Mouse (Mus musculus) spleen, postnatal 36 days (tissue): ENCODE measurements around the gene Zfp953.
A peak's percentile ranks its signal among the peaks of the same experiment; 100 is the strongest.
"Not testable (repeated sequence)": the region's sequence is repeated elsewhere in the genome, so short reads cannot be mapped to it uniquely, and the experiment has no call there.

Experiments
- DNase-seq, 2 experiments: peaks; one replicate each; pipeline ENCODE4 v3.0.0; 2022; ENCODE audit warnings: low spot score in 2 of 2, mixed read lengths in 1 of 2

Gene Zfp953

DNA sequence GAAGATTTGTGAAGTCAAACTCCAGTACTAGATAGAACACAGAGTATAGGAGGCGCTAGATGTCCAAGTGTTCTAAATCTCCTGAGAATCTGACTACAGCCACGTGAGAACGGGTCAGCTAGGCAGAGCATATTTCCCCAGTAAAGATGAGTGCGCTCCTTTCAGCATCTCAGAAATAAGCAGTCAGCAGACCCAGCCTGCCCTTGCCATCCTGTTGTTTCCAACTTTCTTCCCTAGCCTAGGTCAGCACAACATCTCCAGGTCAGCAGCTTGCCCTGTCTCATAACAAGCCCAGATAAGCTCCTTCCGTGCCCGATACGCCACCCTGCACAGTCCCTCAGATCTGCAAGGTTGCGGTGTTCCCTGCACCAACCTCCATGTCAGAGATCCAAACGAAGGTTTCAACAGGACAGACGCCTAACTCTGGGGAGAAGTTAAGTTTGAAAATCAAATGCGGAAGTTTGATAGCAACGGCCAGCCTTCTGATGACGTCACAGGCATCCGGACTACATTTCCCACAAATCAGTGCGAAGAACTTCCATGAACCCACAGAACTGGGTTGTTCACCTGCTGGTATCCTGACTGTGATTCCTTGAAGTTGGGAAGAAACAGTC is at the start of gene Zfp953, which contains the start of gene Gm28044:
TSS of gene Zfp953 (minus strand) at position 475 of the 614 bp plus-strand sequence.
TSS of gene Gm28044 (minus strand) at position 406 of the 614 bp plus-strand sequence.
- DNase-seq, result peak; percentile 84 to 87

DNA sequence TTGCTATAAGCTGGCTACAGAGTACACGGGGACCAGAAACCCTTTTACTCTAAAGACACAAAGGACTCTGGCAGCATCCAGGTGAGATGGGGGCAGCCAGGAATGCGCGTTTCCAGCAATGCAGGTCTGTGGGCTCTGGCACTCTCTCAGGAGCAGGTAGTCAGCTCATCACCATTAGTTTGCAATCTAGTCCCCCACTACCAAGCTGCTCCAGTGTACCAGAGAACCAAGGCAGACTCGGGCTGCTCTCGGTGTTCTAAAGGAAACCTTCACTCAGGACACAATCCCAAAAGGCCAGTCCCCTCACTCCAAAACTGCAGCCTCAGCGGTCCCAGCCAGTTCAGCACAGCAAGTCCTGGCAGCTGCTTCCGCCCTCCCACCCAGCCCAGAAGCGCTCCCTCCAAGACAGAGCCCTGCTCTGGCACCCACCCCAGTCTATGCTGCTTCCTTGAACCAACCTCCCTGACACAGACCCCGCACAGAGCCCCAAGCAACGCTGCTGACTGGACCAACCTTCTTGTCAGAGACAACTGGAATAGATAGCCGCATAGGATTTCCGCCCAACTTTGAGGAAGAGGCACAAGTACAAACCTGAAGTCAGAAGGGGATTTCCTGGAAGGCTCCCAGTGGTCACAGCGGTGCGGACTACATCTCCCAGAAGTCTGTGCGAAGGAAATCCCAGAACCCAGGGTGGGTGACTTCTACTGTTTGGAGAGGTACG is 38.9 kb upstream of the Zfp953 start, which contains the start of gene Zfp429:
TSS of gene Zfp429 (minus strand) at position 637 of the 721 bp plus-strand sequence.
- peak; percentile 78 to 82 for DNase-seq

DNA sequence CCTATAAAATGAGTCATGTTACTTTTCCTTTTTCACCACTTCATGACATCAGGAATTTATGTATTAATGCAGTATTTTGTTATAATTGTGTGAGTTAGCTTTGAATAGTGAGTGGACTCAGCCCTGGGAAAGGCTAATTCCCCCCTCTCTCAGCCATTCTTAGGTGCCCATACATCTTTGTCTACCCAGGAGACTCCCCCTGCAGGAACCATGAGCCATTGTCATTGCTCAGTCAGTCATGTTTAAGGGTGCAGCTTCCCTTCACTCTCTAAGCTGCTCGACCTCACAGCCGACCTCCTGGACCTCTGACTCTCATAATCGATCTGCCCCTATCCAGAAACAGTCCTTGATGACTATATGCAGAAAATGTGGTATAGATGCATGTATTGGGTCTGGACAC is 15.8 kb upstream of the Zfp953 start:
- DNase-seq, result not testable (repeated sequence)

DNA sequence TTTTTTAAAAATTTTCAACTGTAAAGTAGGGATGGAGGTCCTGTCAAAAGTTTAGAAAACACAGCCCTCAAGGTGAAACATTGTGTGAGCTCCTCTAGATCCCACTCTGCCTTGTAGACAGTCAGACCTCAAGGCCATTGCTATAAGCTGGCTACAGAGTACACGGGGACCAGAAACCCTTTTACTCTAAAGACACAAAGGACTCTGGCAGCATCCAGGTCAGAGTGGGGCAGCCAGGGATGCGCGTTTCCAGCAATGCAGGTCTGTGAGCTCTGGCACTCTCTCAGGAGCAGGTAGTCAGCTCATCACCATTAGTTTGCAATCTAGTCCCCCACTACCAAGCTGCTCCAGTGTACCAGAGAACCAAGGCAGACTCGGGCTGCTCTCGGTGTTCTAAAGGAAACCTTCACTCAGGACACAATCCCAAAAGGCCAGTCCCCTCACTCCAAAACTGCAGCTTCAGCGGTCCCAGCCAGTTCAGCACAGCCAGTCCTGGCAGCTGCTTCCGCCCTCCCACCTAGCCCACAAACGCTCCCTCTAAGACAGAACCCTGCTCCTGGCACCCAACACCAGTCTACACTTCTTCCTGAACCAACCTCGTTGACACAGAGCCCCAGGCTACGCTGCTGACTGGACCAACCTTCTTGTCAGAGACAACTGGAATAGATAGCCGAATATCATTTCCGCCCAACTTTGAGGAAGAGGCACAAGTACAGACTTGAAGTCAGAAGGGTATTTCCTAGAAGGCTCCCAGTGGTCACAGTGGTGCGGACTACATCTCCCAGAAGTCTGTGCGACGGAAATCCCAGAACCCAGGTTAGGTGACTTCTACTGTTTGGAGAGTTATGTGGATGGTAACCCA is 14.9 kb upstream of the Zfp953 start, which contains the start of the genes Gm28041 and Zfp456:
TSS of gene Gm28041 (minus strand) at position 684 of the 862 bp plus-strand sequence.
TSS of gene Zfp456 (minus strand) at position 761 of the 862 bp plus-strand sequence.
- peak; percentile 85 to 87 for DNase-seq

DNA sequence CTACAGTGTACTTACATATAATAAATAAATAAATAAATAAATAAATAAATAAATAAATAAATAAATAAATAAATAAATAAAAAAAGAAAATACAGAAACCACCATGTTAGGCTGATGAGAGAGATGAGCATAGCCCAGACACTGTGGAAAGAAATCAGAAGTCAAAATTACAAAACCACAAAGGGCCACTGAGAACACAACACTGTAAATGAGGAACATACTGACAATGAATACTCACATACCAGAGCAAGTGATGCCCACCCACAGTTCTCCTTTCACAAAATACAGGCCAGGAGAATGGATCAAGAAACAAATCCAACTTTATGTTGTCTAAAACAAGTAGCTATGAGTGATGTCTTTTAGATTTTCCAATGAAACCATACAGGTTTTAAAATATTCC is 8.6 kb downstream of the Zfp953 start:
- DNase-seq, result no peak

DNA sequence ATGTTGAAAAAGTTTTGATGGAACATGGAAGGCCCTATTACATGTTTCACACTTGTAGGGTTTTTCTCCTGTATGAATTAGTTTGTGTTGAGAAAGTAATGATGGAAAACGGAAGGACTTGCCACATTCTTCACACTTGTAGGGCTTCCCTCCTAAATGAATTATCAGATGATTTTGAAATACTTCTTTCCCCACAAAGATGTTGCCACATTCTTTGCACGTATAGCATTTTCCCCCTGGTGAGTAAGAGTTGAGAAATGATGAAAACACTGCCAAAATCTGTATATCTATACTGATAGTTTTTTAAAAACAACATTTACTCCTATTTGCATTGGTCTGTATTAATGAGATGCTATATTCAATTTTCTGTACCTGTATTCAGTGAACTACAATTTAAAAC is 17.0 kb downstream of the Zfp953 start:
- DNase-seq, result no peak

DNA sequence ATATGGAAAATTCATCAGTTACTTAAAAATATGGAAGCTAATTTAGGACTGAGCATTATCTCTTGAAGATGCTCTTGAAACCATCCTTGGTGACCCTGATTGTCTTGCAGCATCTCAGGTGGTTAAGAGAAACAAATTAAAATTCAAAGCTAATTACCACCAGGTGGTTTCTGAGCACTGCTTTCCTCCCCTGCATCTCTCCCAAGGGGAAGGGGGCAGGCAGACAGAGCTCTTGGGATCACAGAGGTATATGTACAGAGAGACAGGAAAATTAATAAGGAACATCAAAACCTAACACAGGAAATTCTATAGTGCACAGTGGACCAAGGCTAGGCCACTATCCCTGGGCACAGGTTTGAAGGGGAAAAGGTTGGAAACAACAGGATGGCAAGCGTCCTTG is 27.5 kb downstream of the Zfp953 start:
- DNase-seq, result no peak

DNA sequence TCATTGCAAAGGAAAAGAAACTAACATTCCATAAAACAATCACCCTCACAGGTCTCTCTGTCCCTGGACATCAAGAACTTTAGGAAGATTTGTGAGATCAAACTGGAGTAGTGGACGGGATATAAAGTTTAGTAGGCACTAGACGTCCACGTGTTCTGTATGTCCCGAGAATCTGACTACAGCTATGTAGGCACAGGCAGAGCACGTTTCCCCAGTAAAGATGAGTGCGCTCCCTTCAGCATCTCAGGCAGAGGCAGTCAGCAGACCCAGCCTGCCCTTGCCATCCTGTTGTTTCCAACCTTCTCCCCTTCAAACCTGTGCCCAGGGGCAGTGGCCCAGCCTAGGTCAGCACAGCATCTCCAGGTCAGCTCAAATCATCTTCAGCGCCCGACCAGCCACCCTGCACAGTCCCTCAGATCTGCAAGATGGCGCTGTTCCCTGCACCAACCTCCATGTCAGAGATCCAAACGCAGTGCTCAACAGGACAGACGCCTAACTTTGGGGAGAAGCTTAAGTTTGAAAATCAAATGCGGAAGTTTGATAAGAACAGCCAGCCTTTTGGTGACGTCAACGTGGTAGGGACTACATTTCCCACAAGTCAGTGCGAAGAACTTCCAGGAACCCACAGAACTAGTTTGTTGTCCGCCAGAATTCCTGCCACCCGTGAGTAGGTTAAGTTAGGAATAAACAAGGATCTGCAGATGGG is 28.2 kb downstream of the Zfp953 start, which contains the start of gene Zfp595:
TSS of gene Zfp595 (minus strand) at position 552 of the 706 bp plus-strand sequence.
- DNase-seq, result peak; percentile 81 to 88

DNA sequence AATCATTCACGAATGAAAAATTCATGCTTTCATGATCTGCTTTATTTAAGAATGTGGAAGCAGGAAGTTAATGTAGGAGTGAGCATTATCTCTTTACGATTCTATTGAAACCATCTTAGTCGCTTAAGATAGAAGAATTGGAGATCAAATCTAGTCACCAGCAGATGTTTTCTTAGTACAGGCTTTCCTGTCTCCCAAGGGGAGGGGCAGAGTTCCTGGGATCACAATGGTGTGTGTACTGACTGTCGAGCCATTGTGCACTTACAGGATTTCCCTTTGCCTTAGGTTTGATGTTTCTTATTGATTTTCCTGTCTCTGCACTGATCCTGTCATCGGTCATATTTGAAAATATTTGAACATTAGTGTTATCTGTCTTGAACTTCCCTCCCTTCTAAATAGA is 53.7 kb downstream of the Zfp953 start:
- DNase-seq, result no peak

DNA sequence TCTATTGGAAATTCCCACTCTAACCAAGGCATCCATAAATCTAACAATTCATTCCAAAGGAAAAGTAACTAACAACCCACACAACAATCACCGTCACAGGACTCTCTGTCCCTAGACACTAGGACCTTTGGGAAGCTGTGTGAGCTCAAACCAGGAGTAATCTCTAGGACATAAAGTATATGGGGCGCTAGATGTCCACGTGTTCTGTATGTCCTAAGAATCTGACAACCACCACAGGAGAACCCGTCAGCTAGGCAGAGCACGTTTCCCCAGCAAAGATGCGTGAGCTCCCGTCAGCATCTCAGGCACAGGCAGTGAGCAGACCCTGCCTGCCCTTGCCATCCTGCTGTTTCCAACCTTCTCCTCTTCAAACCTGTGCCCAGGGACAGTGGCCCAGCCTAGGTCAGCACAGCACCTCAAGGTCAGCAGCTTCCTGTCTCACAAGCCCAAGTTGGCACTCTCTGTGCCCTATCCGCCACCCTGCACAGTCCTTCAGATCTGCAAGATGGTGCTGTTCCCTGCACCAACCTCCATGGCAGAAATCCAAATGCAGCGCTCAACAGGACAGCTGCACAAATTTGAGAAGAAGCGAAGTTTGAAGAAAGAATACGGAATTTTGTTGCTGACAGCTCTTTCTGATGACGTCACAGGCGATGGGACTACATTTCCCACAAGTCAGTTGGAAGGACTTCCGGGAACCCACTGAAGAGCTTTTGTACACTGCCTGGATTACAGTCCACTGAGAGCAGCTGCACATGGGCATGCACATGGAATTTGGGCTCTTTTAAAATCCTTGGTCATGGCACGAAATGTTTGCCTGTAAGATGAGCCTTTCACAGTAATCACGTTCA is 54.4 kb downstream of the Zfp953 start, which contains the start of gene Zfp457:
TSS of gene Zfp457 (minus strand) at position 664 of the 851 bp plus-strand sequence.
- peak; percentile 81 to 86 for DNase-seq
